Mouse (Mus musculus): ENCODE results near the gene Olfr1025-ps1. TPM values are rescaled to one million over a fixed set of nuclear protein-coding genes. Genes with fewer than 3 reads are reported as not detected.

The Olfr1025-ps1 gene
- not detected for total RNA-seq (2022)

DNA sequence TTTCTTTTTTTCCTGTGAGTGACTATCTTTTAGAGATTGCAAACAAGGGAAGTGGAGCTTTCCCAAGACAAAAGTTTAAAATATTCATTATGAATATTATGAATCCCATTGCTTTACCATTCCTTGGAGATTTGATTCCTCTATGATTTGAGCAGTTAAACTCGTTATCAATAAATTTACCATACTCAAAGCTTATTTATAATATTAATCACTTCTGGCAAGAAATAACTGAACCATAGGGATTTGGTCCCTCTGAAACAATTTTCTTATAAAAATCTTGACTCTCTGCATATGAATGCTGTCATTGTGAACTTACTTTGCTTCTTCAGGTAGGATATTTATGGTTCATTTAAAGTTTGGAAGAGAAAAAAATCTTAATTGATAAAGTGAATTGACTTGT is at the start of gene Olfr1025-ps1:
Gene Olfr1025-ps1, plus strand, starts transcription at position 301 of the 400 bp plus-strand sequence.
- DNase-seq (ENCODE audit: low spot score in 2 of 2) = no peak

DNA sequence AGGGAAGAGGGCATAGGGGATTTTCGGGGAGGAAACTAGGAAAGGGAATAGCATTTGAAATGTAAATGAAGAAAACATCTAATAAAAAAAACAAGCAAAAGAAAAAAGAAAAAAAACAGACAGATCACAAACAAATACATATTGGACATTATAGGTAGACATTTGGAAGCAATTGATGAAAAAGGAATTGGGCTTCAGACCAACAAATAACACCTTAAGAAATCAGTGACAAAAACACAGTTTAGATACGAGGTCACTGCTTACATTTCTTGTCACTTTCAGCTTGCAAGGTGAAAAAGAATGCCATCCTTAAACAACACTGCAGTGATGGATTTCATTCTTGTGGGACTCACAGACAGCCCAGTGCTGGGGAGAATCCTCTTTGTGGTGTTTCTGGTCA is 46.7 kb upstream of the Olfr1025-ps1 start, which contains the start of gene Olfr1022:
Gene Olfr1022, plus strand, starts transcription at position 301 of the 400 bp plus-strand sequence.
- no peak for DNase-seq (ENCODE audit: low spot score in 2 of 2)

DNA sequence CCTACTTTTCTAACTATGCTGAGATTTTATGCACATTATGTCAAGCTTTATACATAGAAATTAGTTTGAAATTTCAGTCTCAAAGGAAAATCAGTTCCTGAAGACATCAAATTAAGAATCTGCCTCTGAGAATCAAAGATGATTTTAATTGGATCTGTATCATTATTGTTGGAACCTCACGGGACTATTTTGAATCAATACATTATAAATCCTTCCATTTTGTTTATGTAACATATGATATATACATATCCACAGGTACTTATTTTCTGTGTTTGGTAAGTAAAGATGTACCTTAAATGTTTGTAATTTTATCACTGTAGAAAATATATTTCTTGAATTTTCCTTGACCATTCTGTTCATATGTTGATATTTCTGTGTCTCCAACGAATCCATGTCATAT is 29.7 kb upstream of the Olfr1025-ps1 start, which contains the start of gene Olfr1023:
Gene Olfr1023, plus strand, starts transcription at position 301 of the 400 bp plus-strand sequence.
- no peak for DNase-seq (ENCODE audit: low spot score in 2 of 2)

DNA sequence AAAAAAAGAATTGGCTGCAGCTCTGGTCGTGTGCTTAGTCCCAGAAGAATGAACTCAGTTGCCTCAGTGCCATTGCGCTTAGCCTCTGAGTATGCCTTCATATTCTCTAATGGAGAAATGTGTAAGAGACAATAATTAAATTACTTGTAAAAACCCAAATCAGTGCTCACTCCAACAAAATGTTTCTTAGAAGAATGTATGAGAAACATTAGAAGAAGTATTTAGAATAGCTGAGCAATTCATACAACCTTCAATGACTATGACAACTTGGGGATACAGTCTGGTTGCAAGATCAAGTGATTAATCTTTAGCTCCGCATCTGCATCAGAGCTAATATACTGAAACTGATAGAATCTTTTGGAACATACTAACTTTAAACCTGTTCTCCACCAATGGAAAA is 10.0 kb upstream of the Olfr1025-ps1 start, which contains the start of gene Olfr1024:
Gene Olfr1024, minus strand, starts transcription at position 101 of the 400 bp plus-strand sequence.
- DNase-seq (ENCODE audit: low spot score in 2 of 2) = no peak

DNA sequence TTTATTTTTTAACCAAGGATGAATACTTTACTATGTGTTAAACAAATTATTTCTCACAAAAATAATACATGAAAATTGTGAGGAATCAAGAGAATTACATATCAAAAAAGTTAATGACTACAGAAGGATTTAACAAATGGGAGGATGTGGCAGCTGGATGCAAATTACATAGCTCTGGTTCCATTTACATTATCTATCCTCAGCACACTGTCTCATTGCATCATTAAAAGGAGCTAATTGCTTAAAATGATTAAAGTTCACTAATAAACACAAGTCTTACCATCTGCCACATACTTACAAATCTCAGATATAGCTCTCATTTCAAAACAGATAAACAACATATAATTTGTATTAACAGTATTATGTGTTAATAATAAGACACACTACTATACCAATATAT is 1.8 kb upstream of the Olfr1025-ps1 start:
- no peak for DNase-seq (ENCODE audit: low spot score in 2 of 2)

DNA sequence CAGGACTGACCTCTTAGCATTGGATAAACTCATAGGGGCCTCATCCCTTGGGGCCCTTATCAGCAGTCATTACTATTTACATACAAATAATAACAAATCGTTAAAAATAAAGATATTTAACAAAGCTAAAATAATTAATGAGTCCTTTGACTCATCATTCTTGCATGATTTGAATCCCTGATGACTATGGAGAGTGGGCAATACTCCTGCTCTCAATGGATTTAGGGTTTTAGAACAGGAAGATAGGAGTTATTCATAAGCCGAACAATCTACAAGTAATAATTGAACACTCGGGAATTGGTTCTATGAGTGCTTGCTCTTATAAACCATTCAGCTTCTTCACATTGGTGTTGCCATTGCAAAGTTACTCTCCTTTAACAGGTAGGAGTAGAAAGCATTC is 6.3 kb downstream of the Olfr1025-ps1 start, which contains the start of gene Olfr1026:
Gene Olfr1026, plus strand, starts transcription at position 301 of the 400 bp plus-strand sequence.
- no peak for DNase-seq (ENCODE audit: low spot score in 2 of 2)

DNA sequence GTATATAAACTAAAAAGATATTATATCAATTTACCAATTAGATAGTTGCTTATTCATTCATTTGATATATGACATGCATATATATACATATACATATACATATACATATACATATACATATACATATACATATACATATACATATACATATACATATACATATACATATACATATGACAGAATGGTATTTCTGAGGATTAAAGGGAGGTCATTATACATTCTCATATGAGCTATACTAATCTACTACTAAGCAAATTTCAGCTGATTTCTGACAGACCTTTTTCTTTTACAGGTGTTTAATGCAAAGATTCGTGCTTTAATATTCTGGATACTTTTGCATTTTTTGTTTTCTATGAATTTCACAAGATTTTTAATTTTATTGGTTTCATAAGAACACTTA is 35.1 kb downstream of the Olfr1025-ps1 start, which contains the start of gene Olfr1028:
Gene Olfr1028, plus strand, starts transcription at position 301 of the 400 bp plus-strand sequence.
- DNase-seq (ENCODE audit: low spot score in 2 of 2) = no peak

Other genes starting within 250 kb of the Olfr1025-ps1 start
- not detected for gene Olfr1006, start 236.4 kb upstream of the Olfr1025-ps1 start, total RNA-seq (2022)
- gene Olfr1008, start 225.8 kb upstream of the Olfr1025-ps1 start, total RNA-seq (2022) = not detected
- gene Olfr1009, start 199.8 kb upstream of the Olfr1025-ps1 start, total RNA-seq (2022) = not detected
- gene Olfr1012, start 152.4 kb upstream of the Olfr1025-ps1 start, total RNA-seq (2022) = not detected
- gene Olfr1013, start 148.1 kb upstream of the Olfr1025-ps1 start, total RNA-seq (2022) = not detected
- gene Olfr1014, start 142.5 kb upstream of the Olfr1025-ps1 start, total RNA-seq (2022) = not detected
- gene Olfr1015, start 133.2 kb upstream of the Olfr1025-ps1 start, total RNA-seq (2022) = not detected
- not detected for gene Olfr1016, start 112.6 kb upstream of the Olfr1025-ps1 start, total RNA-seq (2022)
- gene Olfr1018, start 96.7 kb upstream of the Olfr1025-ps1 start, total RNA-seq (2022) = not detected
- not detected for gene Olfr1019, start 69.7 kb upstream of the Olfr1025-ps1 start, total RNA-seq (2022)
- gene Olfr1020, start 68.2 kb upstream of the Olfr1025-ps1 start, total RNA-seq (2022) = not detected
- not detected for gene Olfr1022, start 46.6 kb upstream of the Olfr1025-ps1 start, total RNA-seq (2022)
- not detected for gene Olfr1023, start 29.6 kb upstream of the Olfr1025-ps1 start, total RNA-seq (2022)
- not detected for gene Olfr1024, start 10.1 kb upstream of the Olfr1025-ps1 start, total RNA-seq (2022)
- not detected for gene Olfr1026, start 6.4 kb downstream of the Olfr1025-ps1 start, total RNA-seq (2022)
- gene Olfr1028, start 35.2 kb downstream of the Olfr1025-ps1 start, total RNA-seq (2022) = under 1 TPM in 2 of 4 experiments, not detected in 2; 0.09 to 0.11 TPM
- gene Olfr1029, start 58.7 kb downstream of the Olfr1025-ps1 start, total RNA-seq (2022) = under 1 TPM in 1 of 4 experiments, not detected in 3; 0.18 TPM
- not detected for gene Olfr1030, start 64.1 kb downstream of the Olfr1025-ps1 start, total RNA-seq (2022)
- not detected for gene Olfr1031, start 75.1 kb downstream of the Olfr1025-ps1 start, total RNA-seq (2022)
- not detected for gene Olfr1032, start 90.3 kb downstream of the Olfr1025-ps1 start, total RNA-seq (2022)
- gene Olfr1033, start 105.4 kb downstream of the Olfr1025-ps1 start, total RNA-seq (2022) = not detected
- not detected for gene Olfr1034, start 130.7 kb downstream of the Olfr1025-ps1 start, total RNA-seq (2022)
- gene Olfr1036, start 158.8 kb downstream of the Olfr1025-ps1 start, total RNA-seq (2022) = not detected
- gene Olfr1037, start 172.2 kb downstream of the Olfr1025-ps1 start, total RNA-seq (2022) = not detected
- not detected for gene Olfr1039, start 220.7 kb downstream of the Olfr1025-ps1 start, total RNA-seq (2022)
- gene Olfr1040, start 231.5 kb downstream of the Olfr1025-ps1 start, total RNA-seq (2022) = not detected
- not detected for gene Olfr1042, start 246.6 kb downstream of the Olfr1025-ps1 start, total RNA-seq (2022)